Mouse (Mus musculus) thymus, postnatal 0 days (tissue): ENCODE measurements around the gene Inpp5d. TPM values are rescaled to one million over a fixed set of nuclear protein-coding genes. Genes with fewer than 3 reads are reported as not detected.
A peak's percentile ranks its signal among the peaks of the same experiment; 100 is the strongest.

Source experiments
- DNase-seq: peaks from one replicate; pipeline ENCODE4 v3.0.0-alpha.2; 2015; ENCODE audit warnings: low spot score
- polyA plus RNA-seq: library from polyadenylated mRNA; unstranded; fragments of >200 nt; fragmentation: Nextera tagmentation; extraction: Ambion mirVana; gene quantifications from 2 replicates; pipeline ENCODE4 v1.2.1, GENCODE M21; 2015

The Inpp5d gene
- polyA plus RNA-seq, 1 experiment from 2014 or later: 43.6 TPM

DNA sequence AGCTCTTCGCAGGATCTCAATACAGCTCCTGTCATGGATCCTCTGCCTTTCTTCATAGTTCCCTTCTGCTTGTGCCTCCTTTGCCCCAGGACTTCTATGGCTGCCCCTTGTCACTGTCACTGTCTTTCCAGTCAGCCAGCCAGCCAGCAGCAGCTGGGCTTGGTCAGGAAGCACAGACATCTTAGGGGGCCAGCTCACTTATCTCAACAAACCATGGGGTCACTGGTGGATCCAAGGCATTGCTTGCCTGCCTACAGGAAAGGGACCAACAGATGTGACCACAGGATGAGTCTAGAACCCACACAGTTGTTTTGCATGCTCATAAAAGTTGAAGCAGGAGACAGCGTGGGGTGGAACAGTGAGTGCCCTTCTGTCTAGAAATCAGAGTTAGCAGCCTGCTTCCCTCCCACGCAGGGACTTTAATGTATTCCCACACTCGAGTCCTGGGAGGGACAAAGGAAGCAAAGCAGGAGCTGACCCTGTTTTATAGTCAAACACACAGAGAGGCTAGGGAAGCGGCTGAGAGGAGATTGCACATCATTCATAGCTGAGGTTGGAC, 79.9 kb downstream of the Inpp5d start:
- DNase-seq: no peak

DNA sequence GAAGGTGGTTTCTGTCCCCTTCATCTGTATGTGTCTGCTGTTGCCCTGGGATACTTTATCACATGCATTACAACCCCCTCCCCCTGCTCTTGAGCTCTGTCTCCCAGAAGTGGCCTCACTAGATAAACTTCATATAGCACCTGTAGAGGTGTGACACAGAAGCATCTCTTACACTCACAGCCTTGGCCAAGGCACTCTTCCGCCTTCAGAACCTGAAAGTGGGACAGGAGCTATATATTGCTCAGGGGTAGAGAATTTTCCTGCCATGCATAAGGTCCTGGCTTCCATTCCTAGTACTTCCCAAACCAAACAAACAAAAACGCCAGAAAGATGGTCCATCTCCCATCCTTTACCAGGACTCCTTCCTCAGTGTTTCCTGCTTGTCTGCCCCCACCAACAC, 84.1 kb downstream of the Inpp5d start:
- no peak for DNase-seq

DNA sequence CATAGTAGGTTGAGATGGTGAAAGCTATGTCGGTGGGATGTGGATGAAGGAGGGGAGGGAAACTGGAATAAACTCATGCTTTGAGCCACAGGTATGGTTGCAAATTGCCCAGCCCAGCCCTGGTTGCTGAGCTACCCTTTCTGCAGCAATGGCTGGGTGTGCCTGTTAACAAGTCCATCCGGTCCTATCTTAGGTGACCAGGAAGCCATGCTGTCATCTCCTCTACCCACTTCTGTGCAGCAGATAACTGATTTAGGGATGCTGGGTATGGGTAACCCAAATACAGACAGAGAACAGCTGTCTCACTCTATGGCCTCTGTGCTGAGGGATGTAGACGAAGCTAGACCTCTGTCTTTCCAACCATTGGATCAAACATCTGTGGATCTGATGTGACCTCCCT, 86.2 kb downstream of the Inpp5d start:
- no peak for DNase-seq

DNA sequence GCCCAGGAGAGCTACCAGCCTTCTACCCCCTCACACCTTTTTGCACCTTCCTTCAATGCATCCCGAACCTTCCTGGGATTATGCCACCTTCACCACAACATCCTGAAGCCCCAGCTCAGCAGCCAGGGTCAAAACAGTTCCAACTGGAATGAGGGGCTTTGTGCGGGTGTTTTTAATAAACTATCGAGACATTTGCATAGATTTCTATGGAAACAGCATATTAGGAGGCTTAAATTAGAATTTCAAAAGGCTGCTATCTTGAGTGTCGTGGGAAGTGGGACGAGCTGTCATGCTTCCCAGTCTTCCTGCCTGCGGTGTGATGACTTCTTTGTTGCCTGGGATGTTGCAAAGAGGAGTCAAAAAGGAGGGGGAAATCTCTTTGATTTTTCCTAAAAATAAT, 88.9 kb downstream of the Inpp5d start:
- DNase-seq: no peak

DNA sequence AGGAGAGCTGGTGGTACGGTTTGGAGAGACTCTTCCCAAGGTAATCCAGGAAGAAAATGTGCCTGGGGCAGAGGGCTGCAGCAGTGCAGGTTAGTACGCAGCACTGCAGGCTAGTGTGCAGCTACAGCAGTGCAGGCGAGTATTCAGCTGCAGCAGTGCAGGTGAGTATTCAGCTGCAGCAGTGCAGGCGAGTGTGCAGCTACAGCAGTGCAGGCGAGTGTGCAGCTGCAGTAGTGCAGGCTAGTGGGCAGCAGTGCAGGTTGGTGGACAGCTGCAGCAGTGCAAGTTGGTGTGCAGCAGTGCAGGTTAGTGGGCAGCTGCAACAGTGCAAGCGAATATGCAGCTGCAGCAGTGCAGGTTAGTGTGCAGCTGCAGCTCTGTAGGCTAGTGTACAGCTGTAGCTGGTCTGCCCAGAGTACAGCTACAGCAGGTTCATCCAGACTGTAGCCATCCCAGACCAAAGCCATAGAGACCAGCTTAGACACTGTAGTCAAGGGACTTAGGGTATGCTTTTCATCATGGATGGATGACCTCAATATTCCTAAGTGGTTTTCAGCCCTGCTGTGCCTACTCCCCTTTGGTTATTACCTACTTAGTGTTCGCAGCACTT, 89.7 kb downstream of the Inpp5d start:
- DNase-seq: no peak

DNA sequence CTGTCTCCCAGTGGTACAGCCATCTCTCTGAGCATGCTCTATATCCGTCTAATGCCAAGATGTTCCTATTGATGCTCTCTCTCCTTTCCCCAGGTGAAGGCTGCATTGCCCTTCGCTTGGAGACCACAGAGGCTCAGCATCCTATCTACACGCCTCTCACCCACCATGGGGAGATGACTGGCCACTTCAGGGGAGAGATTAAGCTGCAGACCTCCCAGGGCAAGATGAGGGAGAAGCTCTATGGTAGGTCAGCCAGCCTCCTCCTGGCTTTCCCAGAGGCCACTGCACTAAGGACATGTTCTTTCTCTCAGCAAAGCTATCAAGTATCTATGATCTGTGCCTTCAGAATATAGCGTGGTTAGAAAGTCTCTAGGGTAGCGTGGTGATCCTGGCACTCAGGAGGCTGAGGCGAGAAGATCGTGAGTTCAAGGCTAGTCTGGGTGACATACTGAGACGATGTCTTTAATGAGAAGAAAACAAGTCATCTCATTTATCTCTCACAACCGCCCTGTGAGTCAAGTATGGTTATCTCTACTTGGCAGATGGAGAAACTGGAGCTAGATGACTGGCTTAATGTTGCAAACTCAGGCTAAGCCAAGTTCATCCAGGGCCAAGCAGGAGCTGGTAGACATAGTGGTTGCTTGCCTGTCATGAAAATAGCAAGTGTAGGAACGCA, 92.0 kb downstream of the Inpp5d start:
- no peak for DNase-seq

DNA sequence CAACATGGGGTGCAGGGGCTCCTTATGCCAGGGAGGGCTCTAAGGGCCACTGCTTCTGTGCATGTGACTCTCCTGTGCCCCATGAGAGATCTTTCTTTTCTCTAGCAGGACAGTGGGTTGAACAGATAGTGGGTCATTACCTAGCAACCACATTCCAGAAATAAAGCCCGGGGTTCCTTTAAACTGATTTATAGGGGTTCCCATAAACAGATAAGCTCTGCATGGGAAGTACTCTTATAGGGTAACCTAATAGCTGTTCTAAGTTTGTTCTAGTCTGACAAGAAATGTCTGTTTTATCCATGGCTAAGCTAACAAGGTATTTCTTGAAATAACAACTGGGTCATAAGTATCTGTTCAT, 92.5 kb downstream of the Inpp5d start:
- no peak for DNase-seq

DNA sequence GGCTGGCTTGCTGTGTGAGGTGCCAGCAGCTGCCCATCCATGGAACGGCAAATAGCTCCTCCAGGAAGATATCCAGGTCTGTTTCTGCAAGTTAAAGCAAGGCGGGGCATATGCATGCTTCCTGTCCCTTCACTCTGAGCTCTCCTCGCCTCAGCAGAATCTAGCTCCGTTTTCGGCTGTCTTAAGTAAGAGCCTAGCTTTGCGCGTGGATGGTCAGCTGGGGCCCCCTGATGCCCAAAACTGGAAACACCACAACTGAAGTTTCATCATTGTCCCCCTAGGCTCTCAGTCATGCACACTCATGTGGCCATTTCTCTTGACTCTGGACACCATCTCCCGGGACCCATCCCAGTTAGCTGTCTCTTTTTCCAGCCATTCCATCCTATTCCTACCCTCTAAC, 101.3 kb downstream of the Inpp5d start:
- DNase-seq: no peak

DNA sequence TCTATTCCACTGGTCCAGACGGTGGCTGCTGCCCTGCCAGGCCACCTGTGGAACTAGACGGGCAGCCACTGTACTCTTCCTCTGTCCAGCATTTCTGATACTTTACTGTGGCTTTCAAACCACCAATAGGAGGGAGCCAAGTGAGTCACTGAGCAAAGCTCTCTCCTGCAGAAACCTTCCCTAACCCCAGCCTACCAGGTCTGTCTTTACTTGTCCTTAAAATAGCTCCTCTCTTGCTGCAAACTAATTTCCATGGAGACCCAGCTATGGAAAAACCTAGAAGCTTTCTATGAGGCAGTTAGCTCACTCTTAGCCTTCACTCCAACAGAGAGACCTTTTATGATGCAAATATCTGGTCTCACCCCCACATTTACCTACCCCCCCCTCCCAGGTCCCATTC, 102.0 kb downstream of the Inpp5d start:
- no peak for DNase-seq

DNA sequence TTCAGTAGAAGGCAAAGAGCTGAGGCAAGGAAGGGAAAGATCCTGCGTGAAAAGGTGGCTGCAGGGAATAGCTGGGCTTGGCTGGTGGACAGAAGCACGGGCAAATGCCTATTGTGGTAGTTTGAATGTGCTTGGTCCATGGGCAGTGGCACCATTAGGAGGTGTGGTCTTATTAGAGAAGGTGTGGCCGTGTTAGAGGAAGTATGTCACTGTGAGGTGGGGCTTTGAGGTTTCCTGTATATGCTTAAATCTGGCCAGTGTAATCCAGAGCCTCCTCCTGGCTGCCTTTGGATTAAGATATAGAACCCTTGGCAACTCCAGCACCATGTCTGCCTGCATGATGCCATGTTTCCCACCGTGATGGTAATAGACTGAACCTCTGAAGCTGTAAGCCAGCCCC, 103.2 kb downstream of the Inpp5d start:
- DNase-seq: no peak

DNA sequence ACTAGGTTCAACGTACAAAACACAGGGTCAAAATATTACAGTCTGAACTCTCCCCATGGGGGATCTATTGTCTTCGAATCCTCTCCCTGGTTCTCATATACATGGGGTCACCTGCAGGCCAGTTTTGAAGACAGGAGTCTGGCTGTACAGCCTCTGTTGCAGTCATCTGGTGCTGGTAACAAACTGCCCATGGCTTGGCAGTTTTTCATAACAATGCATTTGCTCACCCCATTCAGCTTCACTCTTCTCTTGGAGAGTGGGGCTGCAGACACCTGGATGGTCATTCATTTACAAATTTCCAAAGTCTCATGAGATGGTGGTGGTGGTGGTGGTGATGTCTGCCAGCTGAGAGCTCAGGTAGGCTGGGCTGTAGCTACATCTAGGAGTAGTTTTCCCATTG, 109.0 kb downstream of the Inpp5d start:
- DNase-seq: no peak

DNA sequence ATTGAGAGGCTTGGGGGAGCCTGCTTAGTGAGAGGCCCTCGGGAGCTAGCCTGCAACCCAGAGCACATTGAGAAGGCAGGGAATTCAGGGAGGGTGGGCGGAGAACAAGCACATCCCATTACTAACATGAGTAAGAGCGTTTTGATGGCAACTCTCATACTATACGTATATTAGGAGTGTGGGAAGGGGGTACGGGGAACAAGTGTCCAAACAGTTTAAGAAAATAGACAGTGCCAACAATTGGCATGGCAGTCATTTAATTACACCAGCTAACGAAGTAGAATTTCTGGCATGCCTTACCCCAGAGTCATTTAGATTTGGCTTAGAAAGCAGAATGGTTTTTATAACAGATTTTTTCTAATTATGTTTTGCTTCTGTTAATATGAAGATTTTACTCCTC, 109.7 kb downstream of the Inpp5d start:
- no peak for DNase-seq

DNA sequence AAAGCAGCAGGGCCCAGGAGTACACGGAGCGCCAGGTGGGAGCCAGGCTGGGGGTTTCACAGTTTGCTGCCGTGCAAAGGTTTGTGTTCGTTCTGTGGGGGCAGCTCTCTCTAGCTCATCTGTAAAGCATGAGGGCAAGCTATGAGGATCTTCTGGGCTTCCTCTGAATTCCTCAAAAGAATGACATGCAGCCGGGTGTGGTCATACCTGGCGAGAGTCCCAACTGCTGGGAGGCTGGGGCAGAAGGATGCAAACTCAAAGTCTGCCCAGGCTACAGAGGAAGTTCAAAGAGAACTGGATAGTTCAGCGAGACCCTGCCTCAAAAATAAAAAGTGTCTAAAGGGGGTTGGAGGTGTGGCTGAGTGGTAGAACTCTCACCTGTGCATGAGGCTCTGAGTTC, 110.2 kb downstream of the Inpp5d start:
- DNase-seq: no peak

DNA sequence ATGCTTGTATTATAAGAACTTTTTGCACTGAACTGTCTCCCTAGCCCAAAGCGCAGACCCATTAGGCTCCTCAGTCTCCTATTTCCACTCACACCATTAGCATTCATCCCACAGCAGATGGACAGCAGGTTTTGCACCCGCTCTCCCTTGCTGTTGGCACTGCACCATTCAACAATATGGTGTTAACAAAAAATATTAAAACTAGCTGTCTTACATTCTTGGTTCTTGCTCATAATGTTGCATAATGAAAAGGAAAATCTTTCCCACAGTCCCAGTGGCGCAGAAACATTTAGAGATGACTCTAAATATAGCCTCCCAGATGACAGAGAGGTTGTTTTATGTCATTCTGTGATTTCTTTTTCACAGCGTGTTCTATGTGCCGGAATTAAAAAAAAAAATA, 113.1 kb downstream of the Inpp5d start:
- DNase-seq: no peak

DNA sequence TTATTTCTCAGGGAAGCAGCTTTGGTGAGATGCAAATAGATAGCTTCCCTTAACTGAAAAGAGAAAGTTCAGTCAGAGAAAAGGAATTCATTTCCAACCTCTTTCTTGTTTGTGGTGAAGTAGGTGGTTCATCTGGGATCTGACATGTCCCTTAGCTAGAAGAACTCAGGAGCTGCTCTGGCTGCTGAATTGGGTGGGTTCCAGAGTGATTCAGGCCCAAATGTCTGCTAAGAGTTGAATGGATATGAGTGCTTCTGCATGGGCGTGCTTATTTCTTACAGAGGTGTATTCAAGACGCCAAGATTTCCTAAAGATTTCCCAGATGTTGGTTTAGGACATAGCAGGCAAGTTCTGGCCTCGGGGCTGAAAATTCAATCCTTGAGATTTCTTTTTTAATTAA, 114.0 kb downstream of the Inpp5d start:
- DNase-seq: no peak

DNA sequence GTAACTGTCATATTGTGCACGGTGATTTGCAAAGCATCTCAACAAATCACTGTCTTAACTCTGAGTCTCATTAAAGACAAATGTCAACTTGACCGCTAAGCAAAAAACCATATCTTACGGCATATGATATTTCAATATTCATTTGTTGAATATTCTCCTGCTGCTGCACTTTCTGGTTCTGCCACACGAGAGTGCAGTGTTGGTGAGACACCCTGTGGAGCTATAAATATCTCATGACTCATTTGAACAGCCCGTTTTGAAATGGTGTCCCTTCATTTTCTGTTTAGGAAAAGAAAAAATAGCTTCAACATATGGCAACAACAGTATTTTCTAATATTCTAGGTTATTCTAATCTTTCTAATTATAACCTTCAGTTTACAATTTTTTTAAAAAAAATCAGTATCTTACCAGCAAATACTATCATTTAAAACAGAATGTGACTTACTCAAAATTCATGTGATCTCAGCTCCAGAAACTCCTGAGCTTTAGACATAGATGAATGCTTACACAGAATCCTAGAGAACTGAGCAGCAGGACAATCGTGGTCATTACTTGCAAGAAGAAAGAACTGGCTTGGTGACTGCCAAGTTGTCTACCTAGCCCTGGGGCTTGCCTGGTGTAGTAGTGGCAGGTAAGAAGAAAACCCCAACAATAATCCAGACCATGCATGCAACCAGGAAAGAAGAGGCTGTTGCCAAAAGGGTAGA, 120.6 kb downstream of the Inpp5d start:
- DNase-seq: no peak

DNA sequence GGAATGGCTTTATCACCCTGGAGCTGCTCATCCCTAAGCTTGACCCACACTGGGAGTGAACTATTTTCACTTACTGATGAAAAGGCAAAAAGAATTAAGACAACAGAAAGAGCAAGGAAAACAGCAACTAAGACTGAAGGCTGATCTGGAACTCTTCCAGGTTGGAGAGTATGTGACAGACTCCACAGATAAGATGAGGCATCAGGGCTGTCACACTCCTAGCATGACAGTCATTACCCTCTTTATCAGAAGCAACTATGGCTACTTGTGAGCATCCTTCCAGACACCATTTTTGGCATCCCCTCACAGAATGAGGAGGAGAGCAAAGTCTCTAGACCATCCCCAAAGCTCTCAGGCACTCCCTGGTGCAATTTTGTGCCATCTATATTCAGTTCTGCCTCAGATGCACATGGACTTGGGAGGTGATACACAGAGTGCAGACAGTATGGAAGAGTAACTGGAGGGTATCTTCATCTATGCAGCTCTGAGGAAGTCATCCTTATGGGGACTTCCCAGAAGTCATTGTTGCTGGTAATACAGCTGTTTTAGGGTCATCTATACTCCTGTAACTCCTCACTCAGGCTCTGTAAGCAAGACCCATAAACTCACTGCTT, 129.4 kb downstream of the Inpp5d start:
- no peak for DNase-seq

DNA sequence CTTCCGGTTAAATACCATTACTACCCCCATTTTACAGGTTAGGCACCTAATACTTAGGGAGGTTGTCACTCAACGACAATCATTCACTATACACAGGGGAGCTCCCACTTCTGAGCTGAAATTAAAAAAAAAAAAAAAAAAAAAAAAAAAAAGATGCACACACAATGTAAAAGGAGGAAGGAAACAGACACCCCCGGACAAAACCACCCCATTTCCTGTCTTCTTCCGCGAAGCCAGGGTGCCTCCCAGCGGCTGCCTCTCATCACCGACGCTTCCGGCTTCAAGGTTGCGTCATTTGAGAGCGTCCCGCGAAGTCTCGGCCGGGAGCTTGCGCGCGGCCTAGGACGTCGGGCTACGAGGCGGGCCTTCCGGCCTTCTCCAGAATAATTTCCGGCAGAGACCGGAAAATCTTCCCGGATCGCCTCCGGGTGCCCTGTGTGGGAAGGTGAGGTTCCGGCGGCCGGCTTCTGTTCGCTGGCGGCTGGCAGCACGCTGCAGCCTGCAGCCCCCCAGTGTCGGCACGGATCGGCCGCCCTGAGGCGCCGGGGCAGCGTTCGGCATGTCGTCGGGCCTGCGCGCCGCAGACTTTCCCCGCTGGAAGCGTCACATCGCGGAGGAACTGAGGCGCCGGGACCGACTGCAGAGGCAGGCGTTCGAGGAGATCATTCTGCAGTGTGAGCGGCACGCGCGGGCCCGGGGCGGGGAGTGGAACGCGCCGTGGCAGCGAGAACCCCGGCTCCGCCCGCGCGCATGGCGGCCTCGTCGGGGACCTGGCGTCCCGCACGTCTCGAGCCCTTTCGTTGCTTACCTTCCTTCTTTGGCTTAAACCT, 135.7 kb downstream of the Inpp5d start, which contains the start of gene Atg16l1:
TSS of gene Atg16l1 (plus strand) at position 230 of the 830 bp plus-strand sequence.
- peak; percentile 98 for DNase-seq

DNA sequence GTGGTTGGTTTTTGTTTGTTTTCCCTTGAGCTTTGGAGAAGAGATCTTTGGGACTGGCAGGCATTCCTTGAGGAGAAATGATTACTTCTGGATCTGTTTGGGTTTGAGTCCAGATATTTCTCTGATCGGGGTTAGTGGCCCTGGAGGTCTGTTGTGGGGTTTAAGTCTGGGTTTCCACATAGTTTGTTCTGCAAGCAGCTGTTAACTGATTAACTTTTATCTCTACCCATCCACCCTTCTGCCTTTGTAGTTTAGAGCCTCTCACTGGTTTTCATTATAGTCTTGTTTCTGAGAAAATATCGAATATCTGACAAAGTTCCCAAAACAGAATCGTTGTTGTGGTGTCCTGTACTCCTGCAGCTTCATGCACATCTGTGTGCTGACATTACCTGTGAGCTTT, 143.7 kb downstream of the Inpp5d start:
- DNase-seq: no peak

DNA sequence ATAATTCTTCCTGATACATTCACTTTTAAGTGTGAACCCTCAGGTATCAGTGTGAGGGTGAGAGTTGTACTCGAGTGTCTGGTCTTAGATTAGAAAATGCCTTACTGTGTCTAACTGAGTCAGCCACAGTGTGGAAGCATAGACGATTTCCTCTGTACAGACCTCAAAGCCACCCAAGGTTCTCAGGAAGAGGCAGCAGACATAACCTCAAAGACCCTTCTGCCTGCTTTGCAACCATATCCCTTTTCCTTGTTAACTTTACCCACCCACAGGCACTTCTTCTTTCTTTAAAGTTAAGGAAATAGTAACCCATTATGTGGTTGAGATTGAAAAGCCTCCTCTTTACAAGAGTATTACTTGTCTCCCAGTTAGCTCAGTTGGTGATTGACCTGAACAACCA, 145.6 kb downstream of the Inpp5d start:
- no peak for DNase-seq

DNA sequence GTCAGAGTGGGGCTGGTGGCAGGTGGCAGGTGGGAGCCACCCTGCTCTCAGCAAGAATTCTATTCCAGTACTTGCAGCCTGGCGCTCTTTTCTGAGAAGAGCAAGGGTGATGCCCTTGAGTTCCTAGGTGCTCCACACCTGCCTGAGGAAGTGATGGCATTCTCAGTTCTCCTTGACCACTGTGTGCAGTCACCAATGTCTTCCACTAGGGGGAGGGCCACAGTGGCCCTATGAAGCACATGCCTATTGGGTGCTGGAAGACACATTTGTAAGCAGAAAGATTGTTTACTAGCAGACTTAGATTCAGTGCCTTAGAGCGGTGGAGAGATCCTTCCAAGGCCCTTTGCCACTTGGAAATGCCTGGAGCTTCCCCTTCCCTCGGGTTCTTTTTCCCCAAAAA, 146.1 kb downstream of the Inpp5d start:
- DNase-seq: peak; percentile 71
